Mouse (Mus musculus) neural tube, embryonic 12.5 days (tissue): Measurements from ENCODE around the gene A630076J17Rik. TPM values are rescaled to one million over a fixed set of nuclear protein-coding genes. Genes with fewer than 3 reads are reported as not detected.
A peak's percentile ranks its signal among the peaks of the same experiment; 100 is the strongest.

Source experiments
- ATAC-seq: fragments of 200-750 bp; cut with Nextera tagmentation; 2 replicates; pipeline ENCODE4 v1.8.0; 2017; ENCODE audit warnings: low read depth, mild to moderate bottlenecking, moderate TSS enrichment, moderate library complexity; ENCODE audit not compliant: low FRiP score
- H3K27ac ChIP-seq: fragments of 300-500 bp; sonication (generic); 2 replicates; pipeline ENCODE4 v1.5.1; 2016
- H3K27me3 ChIP-seq: fragments of 300-500 bp; sonication (generic); replicated peaks from 2 replicates; pipeline ENCODE4 v1.6.1; 2016; ENCODE audit warnings: mild to moderate bottlenecking
- H3K36me3 ChIP-seq: fragments of 300-500 bp; sonication (generic); 2 replicates; pipeline ENCODE4 v1.6.1; 2016; ENCODE audit warnings: mild to moderate bottlenecking
- H3K4me1 ChIP-seq: fragments of 300-500 bp; sonication (generic); 2 replicates; pipeline ENCODE4 v1.6.1; 2016
- H3K4me2 ChIP-seq: fragments of 300-500 bp; sonication (generic); replicated peaks from 2 replicates; pipeline ENCODE4 v1.6.1; 2016; ENCODE audit warnings: mild to moderate bottlenecking
- H3K4me3 ChIP-seq: fragments of 300-500 bp; sonication (generic); 2 replicates; pipeline ENCODE4 v1.5.1; 2016
- H3K9ac ChIP-seq: fragments of 300-500 bp; sonication (generic); 2 replicates; pipeline ENCODE4 v1.6.1; 2016; ENCODE audit warnings: mild to moderate bottlenecking
- H3K9me3 ChIP-seq: fragments of 300-500 bp; sonication (generic); 2 replicates; pipeline ENCODE4 v1.6.1; 2016; ENCODE audit warnings: mild to moderate bottlenecking
- WGBS: fragments of 180-500 bp; shearing (Covaris S2); methylation state at CpG from one replicate; pipeline ENCODE4 v1.1.7; 2016; 5-methylcytosine and 5-hydroxymethylcytosine counted together
- polyA plus RNA-seq: library from polyadenylated mRNA; unstranded; fragments of >200 nt; fragmentation: Nextera tagmentation; extraction: Ambion mirVana; gene quantifications from 2 replicates; pipeline ENCODE4 v1.2.1, GENCODE M21; 2016

The A630076J17Rik gene
- polyA plus RNA-seq, 1 experiment from 2014 or later, result not detected

DNA sequence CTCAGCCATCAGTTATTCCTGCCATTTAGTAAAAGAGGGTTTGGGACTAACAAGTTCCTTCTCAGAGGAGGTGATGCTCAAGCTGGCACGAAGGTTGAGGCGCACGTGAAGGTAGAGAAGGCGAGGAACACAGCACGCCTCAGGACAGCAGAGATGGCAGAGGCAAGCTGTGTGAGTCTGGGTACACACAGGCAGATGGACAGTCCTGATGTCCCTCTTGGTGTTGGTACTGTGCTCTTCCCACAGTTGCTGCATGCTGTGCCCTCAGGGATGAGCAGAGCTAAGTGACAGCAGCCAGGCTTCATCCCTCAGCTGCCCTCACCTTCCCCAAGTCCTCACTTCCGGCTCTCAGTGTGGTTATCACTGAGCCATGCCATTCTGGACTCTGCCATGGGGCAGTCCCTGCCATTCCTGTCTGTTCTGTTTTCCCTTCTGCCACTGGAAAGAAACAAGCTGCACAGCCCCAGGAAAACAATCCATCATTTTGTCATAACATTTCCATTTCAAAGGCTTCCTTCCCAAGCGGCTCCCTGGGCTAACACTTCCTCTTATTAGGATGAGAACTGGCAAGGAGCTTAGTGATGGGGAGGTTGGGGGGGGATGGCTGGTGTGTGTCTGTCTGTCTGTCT, 22.7 kb upstream of the A630076J17Rik start:
- no peaks in the 10 kb centered on the region for H3K36me3 ChIP-seq
- no peak overlapping the region for H3K9ac ChIP-seq
- no peak overlapping the region for H3K4me2 ChIP-seq
- H3K4me1 ChIP-seq, result peaks cover 21% of the 10 kb centered on the region
- H3K9me3 ChIP-seq, result no peaks in the 10 kb centered on the region
- WGBS, result 62% methylated on average over 7 of the region's 7 CpGs
- peak; percentile 72 for ATAC-seq
- no peak overlapping the region for H3K4me3 ChIP-seq
- H3K27ac ChIP-seq, result no peak overlapping the region
- no peaks in the 10 kb centered on the region for H3K27me3 ChIP-seq

DNA sequence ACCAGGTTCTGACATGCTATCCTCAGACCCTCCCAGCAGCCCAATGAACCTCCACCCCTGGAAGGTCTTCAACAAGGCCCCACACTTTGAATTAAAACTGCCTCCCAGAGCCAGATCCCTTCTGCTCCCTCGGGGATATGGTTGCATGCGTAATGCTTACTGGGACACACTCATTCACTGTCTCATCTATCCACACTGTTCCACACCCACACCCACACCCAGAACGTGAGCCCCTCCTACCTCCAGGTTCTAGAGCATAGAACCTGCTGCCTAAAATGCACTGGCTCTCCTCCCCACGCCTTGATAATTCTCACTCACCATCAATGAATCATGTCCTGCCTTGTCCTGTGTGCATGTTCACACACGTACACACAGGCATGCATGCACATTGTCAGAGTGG, 15.8 kb upstream of the A630076J17Rik start:
- 84% methylated on average over 5 of the region's 5 CpGs for WGBS
- Histone ChIP-seq H3K27ac (no peak overlapping the region), H3K27me3 (no peaks in the 10 kb centered on the region), H3K4me1 (no peaks in the 10 kb centered on the region), H3K9ac (no peak overlapping the region), H3K9me3 (no peaks in the 10 kb centered on the region), H3K4me3 (no peak overlapping the region), H3K36me3 (no peaks in the 10 kb centered on the region), H3K4me2 (no peak overlapping the region)
- ATAC-seq, result no peak

DNA sequence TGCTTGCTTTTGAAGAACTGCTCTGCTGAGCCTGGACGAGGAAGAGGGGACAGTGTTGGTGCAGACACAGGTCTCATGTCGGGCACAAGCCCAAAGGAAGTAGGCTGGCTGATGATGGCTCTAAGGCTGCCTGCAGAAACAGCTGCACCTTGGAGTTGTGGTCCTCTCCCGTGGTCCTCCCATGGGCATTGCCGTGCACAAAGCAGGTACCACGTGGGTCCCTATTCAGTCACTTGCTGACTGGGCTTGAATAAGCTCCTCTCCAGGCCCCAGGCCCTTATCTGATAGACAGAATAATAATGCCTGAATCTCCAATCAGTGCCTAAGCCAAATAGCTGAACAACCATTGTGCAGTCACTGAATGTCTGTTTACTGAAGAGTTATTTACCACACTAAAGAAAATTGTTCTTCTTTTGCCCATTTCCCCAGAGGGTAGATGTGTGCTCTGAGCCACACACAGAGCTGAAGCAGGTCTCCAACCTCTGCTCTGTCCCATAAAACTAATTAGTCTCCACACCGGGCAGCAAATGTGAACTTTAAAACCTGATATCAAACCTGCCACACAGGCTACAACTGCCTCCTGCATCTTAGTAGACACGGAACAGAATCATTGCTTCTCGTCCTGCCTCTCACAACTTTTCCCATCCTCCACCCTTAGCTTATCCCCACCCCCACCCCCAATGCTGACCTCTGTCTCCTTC, 13.9 kb upstream of the A630076J17Rik start:
- no peaks in the 10 kb centered on the region for H3K27me3 ChIP-seq
- no peak overlapping the region for H3K9ac ChIP-seq
- no peaks in the 10 kb centered on the region for H3K9me3 ChIP-seq
- WGBS, result 71% methylated on average over 8 of the region's 8 CpGs
- H3K4me3 ChIP-seq, result no peak overlapping the region
- no peak overlapping the region for H3K4me2 ChIP-seq
- no peak for ATAC-seq
- H3K27ac ChIP-seq, result no peak overlapping the region
- no peaks in the 10 kb centered on the region for H3K36me3 ChIP-seq
- H3K4me1 ChIP-seq, result no peaks in the 10 kb centered on the region

DNA sequence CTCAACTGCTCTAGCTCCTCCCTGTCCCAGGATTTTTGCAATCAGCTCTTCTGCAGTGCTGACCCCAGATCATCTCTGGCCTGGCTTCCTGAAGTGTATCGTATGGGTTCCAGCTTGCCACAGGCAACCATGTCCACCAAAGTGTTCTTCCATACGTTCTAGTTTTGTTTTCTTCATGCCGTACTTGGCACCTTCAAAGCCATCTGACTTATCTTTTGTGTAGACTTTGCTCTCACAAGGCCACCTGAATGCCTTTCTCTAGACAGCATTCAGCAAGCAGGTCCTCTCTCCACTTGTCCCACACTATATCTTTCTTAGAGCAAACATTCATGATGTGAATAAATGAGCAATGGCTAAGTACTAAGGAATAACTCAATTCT, 13.3 kb upstream of the A630076J17Rik start:
- H3K27ac ChIP-seq, result no peak overlapping the region
- H3K4me2 ChIP-seq, result no peak overlapping the region
- ATAC-seq, result no peak
- no peaks in the 10 kb centered on the region for H3K36me3 ChIP-seq
- H3K4me3 ChIP-seq, result no peak overlapping the region
- no peak overlapping the region for H3K9ac ChIP-seq
- WGBS, result 86% methylated on average over 3 of the region's 3 CpGs
- no peaks in the 10 kb centered on the region for H3K9me3 ChIP-seq
- no peaks in the 10 kb centered on the region for H3K27me3 ChIP-seq
- no peaks in the 10 kb centered on the region for H3K4me1 ChIP-seq

DNA sequence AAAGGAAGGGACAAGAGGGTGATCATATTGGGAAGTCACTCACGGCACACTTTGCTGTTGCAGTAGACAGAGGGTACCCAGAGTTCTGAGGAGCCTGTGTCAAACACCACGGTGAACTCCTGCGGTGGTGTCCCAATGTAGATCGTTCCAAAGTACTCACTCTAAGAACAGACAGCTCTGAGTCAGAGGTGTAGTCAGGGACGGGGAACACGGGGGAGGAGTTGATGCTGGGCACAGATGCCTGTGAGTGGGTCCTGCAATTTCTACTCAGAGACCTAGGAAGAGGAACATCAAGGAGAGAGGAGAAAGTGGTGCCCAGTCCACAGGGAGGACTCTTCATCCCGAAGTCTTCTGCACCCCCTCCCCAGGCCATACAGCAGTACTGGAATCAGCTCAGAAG, 11.8 kb upstream of the A630076J17Rik start:
- Histone ChIP-seq H3K27me3 (no peaks in the 10 kb centered on the region), H3K4me2 (no peak overlapping the region), H3K9me3 (no peaks in the 10 kb centered on the region), H3K36me3 (no peaks in the 10 kb centered on the region), H3K27ac (no peak overlapping the region), H3K9ac (no peak overlapping the region), H3K4me1 (no peaks in the 10 kb centered on the region), H3K4me3 (no peak overlapping the region)
- ATAC-seq, result no peak
- WGBS, result 89% methylated on average over 7 of the region's 7 CpGs

DNA sequence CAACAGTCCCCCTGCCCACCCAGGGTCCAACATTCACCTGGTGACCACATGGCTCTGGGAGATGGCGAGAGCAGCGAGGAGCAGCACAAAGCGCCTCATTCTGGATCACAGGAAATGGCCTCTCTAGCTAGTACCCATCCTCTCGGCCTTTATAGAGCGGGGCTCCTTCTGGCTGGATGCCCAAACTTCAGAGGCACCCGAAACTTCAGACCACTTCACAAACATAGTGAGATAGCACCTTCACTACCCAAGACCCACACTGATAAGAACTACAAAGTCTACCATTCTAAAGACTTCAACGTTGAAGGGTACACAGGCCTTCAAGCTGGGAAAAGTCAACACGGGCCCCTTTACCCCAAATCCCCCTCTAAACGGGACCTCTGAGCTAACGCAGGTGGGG, 8.8 kb upstream of the A630076J17Rik start, which contains the start of gene Cym:
Gene Cym, minus strand, starts transcription at position 125 of the 400 bp plus-strand sequence.
- H3K4me3 ChIP-seq, result no peak within 1 kb of the TSS
- no peak for ATAC-seq
- H3K4me1 ChIP-seq, result no peaks in the 10 kb centered on the region
- H3K27me3 ChIP-seq, result no peaks in the 10 kb centered on the region
- no peak within 1 kb of the TSS for H3K4me2 ChIP-seq
- H3K9ac ChIP-seq, result no peak within 1 kb of the TSS
- no peaks in the 10 kb centered on the region for H3K9me3 ChIP-seq
- 85% methylated on average over 10 of the region's 10 CpGs for WGBS
- no peaks in the 10 kb centered on the region for H3K36me3 ChIP-seq
- H3K27ac ChIP-seq, result no peak within 1 kb of the TSS

DNA sequence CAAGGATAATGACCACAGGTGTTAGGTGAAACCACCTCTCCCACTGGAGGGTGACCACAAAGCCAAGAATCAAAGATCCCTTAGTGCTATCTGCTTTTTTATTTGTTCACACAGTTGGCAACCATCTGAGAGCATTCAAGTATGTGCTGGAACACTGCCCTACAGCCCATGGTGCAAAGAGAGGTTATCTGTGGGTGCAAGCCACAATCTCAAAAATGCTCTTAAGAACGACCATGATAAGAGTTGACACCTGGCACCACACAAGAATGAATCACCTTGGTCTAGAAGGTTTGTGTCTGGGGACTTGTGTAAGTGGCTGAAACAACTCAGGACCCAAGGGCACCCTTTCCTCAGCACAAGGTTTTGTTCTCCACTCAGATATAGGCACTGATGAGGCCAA, 7.2 kb upstream of the A630076J17Rik start:
- no peak for ATAC-seq
- H3K36me3 ChIP-seq, result no peaks in the 10 kb centered on the region
- no peaks in the 10 kb centered on the region for H3K9me3 ChIP-seq
- no peak overlapping the region for H3K9ac ChIP-seq
- H3K4me2 ChIP-seq, result no peak overlapping the region
- no peaks in the 10 kb centered on the region for H3K27me3 ChIP-seq
- H3K4me3 ChIP-seq, result no peak overlapping the region
- 62% methylated on average over 1 of the region's 1 CpGs for WGBS
- no peak overlapping the region for H3K27ac ChIP-seq
- H3K4me1 ChIP-seq, result no peaks in the 10 kb centered on the region

DNA sequence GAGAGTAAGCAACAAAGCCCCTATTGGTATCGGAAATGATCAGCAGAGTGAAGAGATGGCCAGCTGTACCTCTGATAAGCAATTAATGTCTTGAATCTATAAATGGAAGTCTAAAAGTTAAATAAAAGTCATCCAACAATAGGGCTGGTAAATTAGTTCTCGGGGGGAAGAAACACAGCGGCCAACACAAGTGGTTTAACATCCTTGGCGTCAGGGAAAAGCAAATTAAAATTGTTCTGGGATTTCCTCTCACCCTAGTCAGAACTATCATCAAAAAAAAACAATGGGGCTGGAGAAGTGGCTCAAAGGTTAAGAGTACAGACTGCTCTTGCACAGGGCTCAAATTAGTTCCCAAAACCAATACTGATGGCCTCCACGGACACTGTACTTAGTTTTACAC, 4.6 kb upstream of the A630076J17Rik start:
- no peak for ATAC-seq
- Histone ChIP-seq H3K36me3 (no peaks in the 10 kb centered on the region), H3K4me2 (no peak overlapping the region), H3K4me3 (no peak overlapping the region), H3K9me3 (no peaks in the 10 kb centered on the region), H3K4me1 (no peaks in the 10 kb centered on the region), H3K27me3 (no peaks in the 10 kb centered on the region), H3K27ac (no peak overlapping the region), H3K9ac (no peak overlapping the region)
- WGBS, result 90% methylated on average over 5 of the region's 5 CpGs

DNA sequence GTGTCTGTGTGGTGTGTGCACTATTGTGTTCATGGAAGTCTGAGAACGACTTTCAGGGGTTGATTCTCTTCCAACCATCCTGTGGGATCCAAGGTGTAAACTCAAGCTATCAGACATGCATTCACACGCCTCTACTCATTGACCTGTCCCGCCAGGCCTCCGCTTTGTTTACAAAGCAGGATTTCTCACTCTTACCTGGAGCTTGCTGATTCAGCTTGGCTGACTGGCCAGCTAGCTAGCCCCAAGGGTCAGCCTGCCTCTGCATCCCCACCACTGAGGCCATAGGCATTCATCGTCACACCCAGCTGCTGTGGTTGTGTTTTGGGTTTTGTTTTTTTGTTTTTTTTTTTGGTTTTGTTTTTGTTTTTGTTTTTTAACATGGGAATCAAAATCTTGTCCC, 1.2 kb upstream of the A630076J17Rik start:
- 85% methylated on average over 5 of the region's 5 CpGs for WGBS
- H3K27ac ChIP-seq, result no peak overlapping the region
- no peaks in the 10 kb centered on the region for H3K4me1 ChIP-seq
- H3K9me3 ChIP-seq, result no peaks in the 10 kb centered on the region
- no peaks in the 10 kb centered on the region for H3K36me3 ChIP-seq
- H3K4me2 ChIP-seq, result no peak overlapping the region
- H3K9ac ChIP-seq, result no peak overlapping the region
- H3K4me3 ChIP-seq, result no peak overlapping the region
- ATAC-seq, result no peak
- H3K27me3 ChIP-seq, result no peaks in the 10 kb centered on the region

DNA sequence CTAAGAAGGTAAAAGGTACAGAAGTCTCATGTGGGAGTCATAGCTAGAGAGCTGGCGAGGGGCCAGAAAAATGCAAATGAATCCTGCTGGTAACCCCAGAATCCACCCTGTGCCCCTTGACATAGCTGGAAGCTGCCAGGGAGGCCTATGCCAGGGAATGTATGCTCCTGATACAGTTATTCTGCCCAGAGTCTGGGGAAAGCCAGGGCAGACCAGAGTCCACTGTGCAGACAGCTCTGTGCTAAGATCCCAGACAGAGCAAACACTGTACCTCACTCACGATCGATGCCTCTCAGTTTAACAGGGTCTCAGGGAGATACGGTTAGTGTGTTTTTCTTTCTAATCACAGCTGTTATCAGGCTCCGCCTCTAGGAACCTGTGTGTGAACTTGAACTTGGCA, 592 bp upstream of the A630076J17Rik start:
- H3K36me3 ChIP-seq, result no peaks in the 10 kb centered on the region
- H3K4me2 ChIP-seq, result no peak overlapping the region
- no peak overlapping the region for H3K9ac ChIP-seq
- no peak overlapping the region for H3K4me3 ChIP-seq
- no peaks in the 10 kb centered on the region for H3K9me3 ChIP-seq
- no peaks in the 10 kb centered on the region for H3K4me1 ChIP-seq
- no peak overlapping the region for H3K27ac ChIP-seq
- ATAC-seq, result no peak
- WGBS, result 75% methylated on average over 5 of the region's 5 CpGs
- H3K27me3 ChIP-seq, result no peaks in the 10 kb centered on the region

DNA sequence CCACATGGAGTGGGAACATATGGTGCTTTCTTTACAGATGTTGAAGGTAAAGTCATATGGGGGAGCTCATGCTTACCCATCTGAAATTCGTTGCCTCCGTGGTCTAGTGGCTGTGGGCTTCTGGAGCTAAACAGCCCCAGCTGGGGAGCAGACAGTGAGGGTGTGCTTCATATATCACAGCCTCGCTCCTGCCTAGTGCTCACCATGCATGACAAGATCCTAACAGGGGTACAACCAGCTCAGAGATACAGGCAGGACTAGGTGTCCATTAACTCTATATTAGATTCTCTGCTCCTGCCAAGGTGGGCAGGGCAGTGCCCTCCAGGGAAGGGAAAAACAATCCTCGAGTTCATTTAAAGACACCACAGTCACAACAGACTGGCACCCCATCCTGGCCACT, 788 bp downstream of the A630076J17Rik start:
- Histone ChIP-seq H3K9me3 (no peaks in the 10 kb centered on the region), H3K27ac (no peak overlapping the region), H3K27me3 (no peaks in the 10 kb centered on the region), H3K4me3 (no peak overlapping the region), H3K4me2 (no peak overlapping the region), H3K4me1 (no peaks in the 10 kb centered on the region), H3K9ac (no peak overlapping the region), H3K36me3 (no peaks in the 10 kb centered on the region)
- 59% methylated on average over 4 of the region's 4 CpGs for WGBS
- no peak for ATAC-seq

DNA sequence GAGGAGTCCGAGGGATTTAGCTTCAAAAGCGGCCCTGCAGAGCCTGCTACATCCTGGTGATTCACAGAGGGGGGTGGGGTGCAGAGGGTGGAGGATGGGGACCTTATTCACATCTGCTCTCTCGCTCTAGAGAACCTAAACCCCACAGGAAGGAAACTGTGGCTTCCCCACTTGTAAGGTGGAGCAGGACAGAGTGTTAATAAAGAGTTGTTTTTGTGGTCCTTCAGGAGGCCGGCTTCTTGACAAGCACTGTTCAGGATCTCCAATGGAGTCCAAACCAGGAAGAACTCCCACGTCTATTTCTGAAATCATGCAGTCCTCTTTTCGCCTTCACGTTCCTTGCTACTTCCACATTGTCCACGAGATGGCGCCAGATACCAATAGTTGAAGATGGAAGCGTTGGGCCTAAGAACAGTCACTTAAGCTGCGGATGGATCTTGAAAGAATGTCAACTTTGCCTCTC, 3.0 kb downstream of the A630076J17Rik start:
- no peaks in the 10 kb centered on the region for H3K36me3 ChIP-seq
- no peaks in the 10 kb centered on the region for H3K4me1 ChIP-seq
- H3K27me3 ChIP-seq, result no peaks in the 10 kb centered on the region
- no peak overlapping the region for H3K9ac ChIP-seq
- H3K4me3 ChIP-seq, result no peak overlapping the region
- H3K27ac ChIP-seq, result no peak overlapping the region
- ATAC-seq, result peak; percentile 33; the same call in 1 of the 2 replicates
- H3K4me2 ChIP-seq, result no peak overlapping the region
- 8% methylated on average over 11 of the region's 11 CpGs for WGBS
- H3K9me3 ChIP-seq, result no peaks in the 10 kb centered on the region

DNA sequence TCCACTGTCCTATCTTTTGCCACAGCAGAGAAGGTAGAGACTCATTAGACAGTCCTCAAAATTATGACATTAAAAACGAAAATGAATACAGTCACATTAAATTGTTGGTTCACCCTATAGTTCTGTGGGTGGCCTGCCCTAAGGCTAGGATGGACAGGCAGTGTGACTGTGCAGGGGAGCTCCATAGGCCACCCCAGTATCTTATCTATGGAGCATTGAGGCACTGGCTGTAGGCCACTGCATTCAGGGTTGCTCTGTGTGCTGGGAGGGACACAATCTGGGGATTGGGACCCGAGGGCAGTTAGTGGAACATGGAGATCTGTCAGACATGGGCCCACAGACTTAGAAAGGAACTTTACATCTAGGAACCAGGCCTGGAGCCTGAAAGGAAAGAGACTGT, 3.5 kb downstream of the A630076J17Rik start:
- no peak overlapping the region for H3K4me3 ChIP-seq
- no peaks in the 10 kb centered on the region for H3K36me3 ChIP-seq
- peak; percentile 8; the same call in 1 of the 2 replicates for ATAC-seq
- no peaks in the 10 kb centered on the region for H3K4me1 ChIP-seq
- H3K9ac ChIP-seq, result no peak overlapping the region
- 23% methylated on average over 2 of the region's 2 CpGs for WGBS
- H3K27ac ChIP-seq, result no peak overlapping the region
- no peaks in the 10 kb centered on the region for H3K27me3 ChIP-seq
- no peaks in the 10 kb centered on the region for H3K9me3 ChIP-seq
- H3K4me2 ChIP-seq, result no peak overlapping the region
